Mouse (Mus musculus) midbrain, embryonic 10.5 days (tissue): ENCODE data around the gene Prokr2. TPM values are rescaled to one million over a fixed set of nuclear protein-coding genes. Genes with fewer than 3 reads are reported as not detected.

ENCODE experiments used
- DNase-seq: peaks from one replicate; pipeline ENCODE4 v3.0.0-alpha.2; 2017; ENCODE audit warnings: low spot score
- H3K27ac ChIP-seq: fragments of 300-500 bp; sonication (generic); replicated peaks from 2 replicates; pipeline ENCODE4 v1.5.1; 2016; ENCODE audit warnings: mild to moderate bottlenecking
- H3K27me3 ChIP-seq: fragments of 300-500 bp; sonication (generic); 2 replicates; pipeline ENCODE4 v1.6.1; 2016; ENCODE audit warnings: low read depth, mild to moderate bottlenecking; ENCODE audit not compliant: poor library complexity, severe bottlenecking
- H3K36me3 ChIP-seq: fragments of 300-500 bp; sonication (generic); 2 replicates; pipeline ENCODE4 v1.6.1; 2016; ENCODE audit warnings: mild to moderate bottlenecking, moderate library complexity
- H3K4me1 ChIP-seq: fragments of 300-500 bp; sonication (generic); 2 replicates; pipeline ENCODE4 v1.6.1; 2016
- H3K4me3 ChIP-seq: fragments of 300-500 bp; sonication (generic); 2 replicates; pipeline ENCODE4 v1.5.1; 2016; ENCODE audit warnings: mild to moderate bottlenecking, moderate library complexity
- H3K9me3 ChIP-seq: fragments of 300-500 bp; sonication (generic); replicated peaks from 2 replicates; pipeline ENCODE4 v1.6.1; 2016; ENCODE audit warnings: mild to moderate bottlenecking
- WGBS: fragments of 180-500 bp; shearing (Covaris S2); methylation state at CpG from one replicate; pipeline ENCODE4 v1.1.7; 2016; 5-methylcytosine and 5-hydroxymethylcytosine counted together
- polyA plus RNA-seq: library from polyadenylated mRNA; unstranded; fragments of >200 nt; fragmentation: Nextera tagmentation; extraction: Ambion mirVana; gene quantifications from 2 replicates; pipeline ENCODE4 v1.2.1, GENCODE M21; 2016

Prokr2 gene
- polyA plus RNA-seq = 0.56 and 1.0 TPM in 2 replicates

GRCm38 (mm10) chr2:132385194-132385838 is at the start of gene Prokr2:
Gene Prokr2, minus strand, starts transcription at chr2:132385447.
- under 1% methylated on average over 29 of the region's 29 CpGs for WGBS
- H3K27me3 ChIP-seq = peaks cover 70% of the 10 kb centered on the region
- peak within 1 kb of the TSS; percentile 67 for H3K4me3 ChIP-seq
- peak within 1 kb of the TSS; percentile 55 for H3K27ac ChIP-seq
- no peaks in the 10 kb centered on the region for H3K36me3 ChIP-seq
- peaks cover 27% of the 10 kb centered on the region for H3K4me1 ChIP-seq
- peak; percentile 65 for DNase-seq
- H3K9me3 ChIP-seq = no peaks in the 10 kb centered on the region

GRCm38 (mm10) chr2:132427160-132427941 is 42.1 kb upstream of the Prokr2 start:
- DNase-seq = no peak
- Histone ChIP-seq H3K9me3 (no peaks in the 10 kb centered on the region), H3K27ac (no peak overlapping the region), H3K4me3 (no peak overlapping the region), H3K36me3 (no peaks in the 10 kb centered on the region), H3K27me3 (no peaks in the 10 kb centered on the region), H3K4me1 (no peaks in the 10 kb centered on the region)
- 88% methylated on average over 17 of the region's 17 CpGs for WGBS

- WGBS = 92% methylated on average over 6 of the region's 6 CpGs
- no peak overlapping the region for H3K27ac ChIP-seq
- H3K4me3 ChIP-seq = no peak overlapping the region
- H3K27me3 ChIP-seq = no peaks in the 10 kb centered on the region
- H3K36me3 ChIP-seq = no peaks in the 10 kb centered on the region
- no peak for DNase-seq
- no peaks in the 10 kb centered on the region for H3K4me1 ChIP-seq
- no peaks in the 10 kb centered on the region for H3K9me3 ChIP-seq
These were observed 40.3 kb upstream of the Prokr2 start for GRCm38 (mm10) chr2:132425576-132425975.

GRCm38 (mm10) chr2:132423411-132424047 is 38.3 kb upstream of the Prokr2 start:
- DNase-seq = no peak
- H3K27me3 ChIP-seq = no peaks in the 10 kb centered on the region

GRCm38 (mm10) chr2:132422846-132423245 is 37.6 kb upstream of the Prokr2 start:
- Histone ChIP-seq H3K27ac (no peak overlapping the region), H3K4me1 (no peaks in the 10 kb centered on the region), H3K4me3 (no peak overlapping the region), H3K9me3 (no peaks in the 10 kb centered on the region), H3K27me3 (no peaks in the 10 kb centered on the region), H3K36me3 (no peaks in the 10 kb centered on the region)
- no peak for DNase-seq
- WGBS = 93% methylated on average over 9 of the region's 9 CpGs

More at GRCm38 (mm10) chr2:132423411-132424047, 38.3 kb upstream of the Prokr2 start:
- H3K27ac ChIP-seq = no peak overlapping the region
- H3K36me3 ChIP-seq = no peaks in the 10 kb centered on the region
- WGBS = 93% methylated on average over 7 of the region's 7 CpGs
- no peak overlapping the region for H3K4me3 ChIP-seq
- no peaks in the 10 kb centered on the region for H3K9me3 ChIP-seq
- no peaks in the 10 kb centered on the region for H3K4me1 ChIP-seq

- 86% methylated on average over 2 of the region's 2 CpGs for WGBS
- DNase-seq = no peak
- no peaks in the 10 kb centered on the region for H3K9me3 ChIP-seq
- no peak overlapping the region for H3K27ac ChIP-seq
- H3K27me3 ChIP-seq = no peaks in the 10 kb centered on the region
- no peaks in the 10 kb centered on the region for H3K36me3 ChIP-seq
- no peak overlapping the region for H3K4me3 ChIP-seq
- H3K4me1 ChIP-seq = no peaks in the 10 kb centered on the region
These were observed 33.2 kb upstream of the Prokr2 start for GRCm38 (mm10) chr2:132418414-132418813.

- 0 out of 2 replicates have a peak, but pooled peaks cover 4% of the 10 kb centered on the region for H3K4me1 ChIP-seq
- no peaks in the 10 kb centered on the region for H3K36me3 ChIP-seq
- H3K27me3 ChIP-seq = peaks cover 28% of the 10 kb centered on the region
- no peaks in the 10 kb centered on the region for H3K9me3 ChIP-seq
- H3K4me3 ChIP-seq = no peak overlapping the region
- 86% methylated on average over 4 of the region's 4 CpGs for WGBS
- no peak overlapping the region for H3K27ac ChIP-seq
- DNase-seq = no peak
These were observed 24.9 kb upstream of the Prokr2 start for GRCm38 (mm10) chr2:132410126-132410525.

GRCm38 (mm10) chr2:132398136-132398535 is 12.9 kb upstream of the Prokr2 start:
- Histone ChIP-seq H3K4me1 (no peaks in the 10 kb centered on the region), H3K27ac (no peak overlapping the region), H3K27me3 (peaks cover 7% of the 10 kb centered on the region; the same call in 1 of the 2 replicates), H3K4me3 (no peak overlapping the region), H3K36me3 (no peaks in the 10 kb centered on the region), H3K9me3 (peaks cover 13% of the 10 kb centered on the region)
- 87% methylated on average over 8 of the region's 8 CpGs for WGBS
- DNase-seq = no peak

- Histone ChIP-seq H3K27me3 (peaks cover 5% of the 10 kb centered on the region; the same call in 1 of the 2 replicates), H3K27ac (no peak overlapping the region), H3K36me3 (no peaks in the 10 kb centered on the region), H3K4me1 (no peaks in the 10 kb centered on the region), H3K9me3 (peaks cover 13% of the 10 kb centered on the region), H3K4me3 (no peak overlapping the region)
- DNase-seq = no peak
- WGBS = 82% methylated on average over 1 of the region's 1 CpGs
These were observed 10.5 kb upstream of the Prokr2 start for GRCm38 (mm10) chr2:132395753-132396152.

GRCm38 (mm10) chr2:132390607-132391160 is 5.4 kb upstream of the Prokr2 start:
- Histone ChIP-seq H3K4me1 (peaks cover 9% of the 10 kb centered on the region), H3K27ac (no peak overlapping the region), H3K9me3 (no peaks in the 10 kb centered on the region), H3K36me3 (no peaks in the 10 kb centered on the region), H3K4me3 (no peak overlapping the region), H3K27me3 (peaks cover 43% of the 10 kb centered on the region)
- 91% methylated on average over 8 of the region's 8 CpGs for WGBS
- no peak for DNase-seq

- Histone ChIP-seq H3K36me3 (no peaks in the 10 kb centered on the region), H3K9me3 (no peaks in the 10 kb centered on the region), H3K27me3 (peaks cover 54% of the 10 kb centered on the region), H3K4me3 (no peak overlapping the region), H3K27ac (no peak overlapping the region), H3K4me1 (peaks cover 21% of the 10 kb centered on the region)
- 25% methylated on average over 7 of the region's 7 CpGs for WGBS
- DNase-seq = peak; percentile 40
These were observed 4.3 kb upstream of the Prokr2 start for GRCm38 (mm10) chr2:132389562-132389961.

GRCm38 (mm10) chr2:132384511-132385193 is 595 bp downstream of the Prokr2 start:
- Histone ChIP-seq H3K27me3 (peaks cover 64% of the 10 kb centered on the region), H3K4me3 (peak overlapping the region; percentile 67), H3K36me3 (no peaks in the 10 kb centered on the region), H3K9me3 (no peaks in the 10 kb centered on the region), H3K27ac (peak overlapping the region; percentile 55), H3K4me1 (peaks cover 27% of the 10 kb centered on the region)
- DNase-seq = peak; percentile 45
- under 1% methylated on average over 31 of the region's 31 CpGs for WGBS
